Mouse (Mus musculus): ENCODE results near the gene Zfyve27. TPM values are rescaled to one million over a fixed set of nuclear protein-coding genes. Genes with fewer than 3 reads are reported as not detected.

The Zfyve27 gene
- polyA plus RNA-seq, 1 experiment from 2014 or later = 27.8 TPM

GRCm38 (mm10) chr19:42130294-42130606 lies 33.5 kb upstream of the Zfyve27 start:
- H3K4me1 ChIP-seq = peaks cover 34% of the 10 kb centered on the region
- 74% methylated on average over 3 of the region's 3 CpGs for WGBS
- no peak for DNase-seq (ENCODE audit: low spot score)
- no peaks in the 10 kb centered on the region for H3K36me3 ChIP-seq
- H3K27me3 ChIP-seq (ENCODE audit: insufficient read depth, poor library complexity, severe bottlenecking) = no peaks in the 10 kb centered on the region
- H3K4me3 ChIP-seq = no peak overlapping the region
- H3K27ac ChIP-seq = peak overlapping the region; percentile 91; the same call in 1 of the 2 replicates
- H3K9me3 ChIP-seq = no peaks in the 10 kb centered on the region

GRCm38 (mm10) chr19:42131101-42131500 lies 32.6 kb upstream of the Zfyve27 start:
- DNase-seq (ENCODE audit: low spot score) = no peak
- H3K4me1 ChIP-seq = peaks cover 28% of the 10 kb centered on the region
- no peaks in the 10 kb centered on the region for H3K36me3 ChIP-seq
- H3K9me3 ChIP-seq = no peaks in the 10 kb centered on the region
- no peak overlapping the region for H3K4me3 ChIP-seq
- no peak overlapping the region for H3K27ac ChIP-seq
- 76% methylated on average over 5 of the region's 5 CpGs for WGBS
- H3K27me3 ChIP-seq (ENCODE audit: insufficient read depth, poor library complexity, severe bottlenecking) = no peaks in the 10 kb centered on the region

- peaks cover 4% of the 10 kb centered on the region; the same call in 1 of the 2 replicates for H3K4me1 ChIP-seq
- H3K9me3 ChIP-seq = no peaks in the 10 kb centered on the region
- H3K36me3 ChIP-seq = no peaks in the 10 kb centered on the region
- H3K4me3 ChIP-seq = no peak overlapping the region
- no peak for DNase-seq (ENCODE audit: low spot score)
- no peaks in the 10 kb centered on the region for H3K27me3 ChIP-seq (ENCODE audit: insufficient read depth, poor library complexity, severe bottlenecking)
- H3K27ac ChIP-seq = no peak overlapping the region
Observed at GRCm38 (mm10) chr19:42135070-42135469, 28.7 kb upstream of the Zfyve27 start.

- Histone ChIP-seq H3K27ac (no peak overlapping the region), H3K9me3 (no peaks in the 10 kb centered on the region), H3K4me3 (no peak overlapping the region), H3K27me3 (ENCODE audit: insufficient read depth, poor library complexity, severe bottlenecking) (no peaks in the 10 kb centered on the region), H3K36me3 (no peaks in the 10 kb centered on the region), H3K4me1 (no peaks in the 10 kb centered on the region)
- DNase-seq (ENCODE audit: low spot score) = no peak
- 39% methylated on average over 5 of the region's 5 CpGs for WGBS
Observed at GRCm38 (mm10) chr19:42136126-42136525, 27.6 kb upstream of the Zfyve27 start.

- H3K9me3 ChIP-seq = no peaks in the 10 kb centered on the region
- H3K27me3 ChIP-seq (ENCODE audit: insufficient read depth, poor library complexity, severe bottlenecking) = no peaks in the 10 kb centered on the region
- no peak for DNase-seq (ENCODE audit: low spot score)
- H3K4me1 ChIP-seq = no peaks in the 10 kb centered on the region
- H3K27ac ChIP-seq = no peak overlapping the region
- 87% methylated on average over 4 of the region's 4 CpGs for WGBS
- no peak overlapping the region for H3K4me3 ChIP-seq
- H3K36me3 ChIP-seq = no peaks in the 10 kb centered on the region
Observed at GRCm38 (mm10) chr19:42137167-42137672, 26.5 kb upstream of the Zfyve27 start.

GRCm38 (mm10) chr19:42138517-42139285 lies 25.1 kb upstream of the Zfyve27 start:
- Histone ChIP-seq H3K27ac (no peak overlapping the region), H3K9me3 (no peaks in the 10 kb centered on the region), H3K27me3 (ENCODE audit: insufficient read depth, poor library complexity, severe bottlenecking) (no peaks in the 10 kb centered on the region), H3K4me3 (no peak overlapping the region), H3K36me3 (no peaks in the 10 kb centered on the region), H3K4me1 (no peaks in the 10 kb centered on the region)
- no peak for DNase-seq (ENCODE audit: low spot score)
- WGBS = 84% methylated on average over 15 of the region's 15 CpGs

- Histone ChIP-seq H3K27me3 (ENCODE audit: insufficient read depth, poor library complexity, severe bottlenecking) (no peaks in the 10 kb centered on the region), H3K36me3 (no peaks in the 10 kb centered on the region), H3K4me1 (no peaks in the 10 kb centered on the region), H3K9me3 (no peaks in the 10 kb centered on the region), H3K27ac (no peak overlapping the region), H3K4me3 (no peak overlapping the region)
- no peak for DNase-seq (ENCODE audit: low spot score)
- WGBS = 77% methylated on average over 5 of the region's 5 CpGs
Observed at GRCm38 (mm10) chr19:42139724-42140517, 23.8 kb upstream of the Zfyve27 start.

- H3K4me1 ChIP-seq = peaks cover 2% of the 10 kb centered on the region; the same call in 1 of the 2 replicates
Observed at GRCm38 (mm10) chr19:42141998-42142397, 21.8 kb upstream of the Zfyve27 start.

GRCm38 (mm10) chr19:42142757-42143156 lies 21.0 kb upstream of the Zfyve27 start:
- DNase-seq (ENCODE audit: low spot score) = no peak
- peaks cover 6% of the 10 kb centered on the region for H3K4me1 ChIP-seq
- H3K36me3 ChIP-seq = no peaks in the 10 kb centered on the region
- H3K27ac ChIP-seq = no peak overlapping the region
- no peaks in the 10 kb centered on the region for H3K9me3 ChIP-seq
- peaks cover 4% of the 10 kb centered on the region; the same call in 1 of the 2 replicates for H3K27me3 ChIP-seq (ENCODE audit: insufficient read depth, poor library complexity, severe bottlenecking)
- H3K4me3 ChIP-seq = no peak overlapping the region
- WGBS = 85% methylated on average over 2 of the region's 2 CpGs

More at GRCm38 (mm10) chr19:42141998-42142397, 21.8 kb upstream of the Zfyve27 start:
- Histone ChIP-seq H3K4me3 (no peak overlapping the region), H3K9me3 (no peaks in the 10 kb centered on the region), H3K36me3 (no peaks in the 10 kb centered on the region), H3K27me3 (ENCODE audit: insufficient read depth, poor library complexity, severe bottlenecking) (peaks cover 4% of the 10 kb centered on the region; the same call in 1 of the 2 replicates), H3K27ac (no peak overlapping the region)
- WGBS = 62% methylated on average over 3 of the region's 3 CpGs
- no peak for DNase-seq (ENCODE audit: low spot score)

GRCm38 (mm10) chr19:42144067-42144466 lies 19.7 kb upstream of the Zfyve27 start:
- no peak for DNase-seq (ENCODE audit: low spot score)
- Histone ChIP-seq H3K9me3 (no peaks in the 10 kb centered on the region), H3K4me1 (peaks cover 19% of the 10 kb centered on the region), H3K36me3 (no peaks in the 10 kb centered on the region), H3K4me3 (no peak overlapping the region), H3K27ac (no peak overlapping the region), H3K27me3 (ENCODE audit: insufficient read depth, poor library complexity, severe bottlenecking) (peaks cover 4% of the 10 kb centered on the region; the same call in 1 of the 2 replicates)
- WGBS = 42% methylated on average over 6 of the region's 6 CpGs

GRCm38 (mm10) chr19:42144541-42145167 lies 19.1 kb upstream of the Zfyve27 start:
- H3K4me1 ChIP-seq = peaks cover 25% of the 10 kb centered on the region
- no peak overlapping the region for H3K27ac ChIP-seq
- peaks cover 4% of the 10 kb centered on the region; the same call in 1 of the 2 replicates for H3K27me3 ChIP-seq (ENCODE audit: insufficient read depth, poor library complexity, severe bottlenecking)
- 28% methylated on average over 8 of the region's 8 CpGs for WGBS
- H3K36me3 ChIP-seq = no peaks in the 10 kb centered on the region
- peak; percentile 87 for DNase-seq (ENCODE audit: low spot score)
- no peaks in the 10 kb centered on the region for H3K9me3 ChIP-seq
- H3K4me3 ChIP-seq = no peak overlapping the region

- Histone ChIP-seq H3K9me3 (no peaks in the 10 kb centered on the region), H3K27me3 (ENCODE audit: insufficient read depth, poor library complexity, severe bottlenecking) (peaks cover 4% of the 10 kb centered on the region; the same call in 1 of the 2 replicates), H3K36me3 (no peaks in the 10 kb centered on the region), H3K4me3 (no peak overlapping the region), H3K4me1 (peaks cover 28% of the 10 kb centered on the region), H3K27ac (no peak overlapping the region)
- WGBS = 59% methylated on average over 4 of the region's 4 CpGs
- DNase-seq (ENCODE audit: low spot score) = no peak
Observed at GRCm38 (mm10) chr19:42145210-42145609, 18.5 kb upstream of the Zfyve27 start.
